Mouse (Mus musculus): Measurements from ENCODE around the gene Cd2.

- TF ChIP-seq CTCF (IDR thresholded peaks at IDR 0.05; ENCODE audit: control insufficient read depth, insufficient read depth, low read length) (no peak), POLR2A (IDR thresholded peaks at IDR 0.05; ENCODE audit: borderline replicate concordance, control insufficient read depth, low read depth, low read length) (no peak)
Observed at GRCm38 (mm10) chr3:101236995-101237808, 50.5 kb downstream of the Cd2 start.

Data from bone marrow, adult 2 months (tissue).